In genomic region chr2:176486683-176487082, GRCm38 (mm10) we compare ENCODE assay signal across 6 mouse cellular contexts. TPM values are rescaled to one million over a fixed set of nuclear protein-coding genes. Genes with fewer than 3 reads are reported as not detected.
"Had no signal": no experiment of that assay in that cellular context is flagged by ENCODE, and none has a peak within 500 bp of the region (broad histone marks: within the 10 kb centered on the region; RNA-seq: fewer than 3 reads in every experiment).

Gene Gm14434 (minus strand): TSS chr2:176486783.

RNA-seq across cellular contexts. Expression of gene Gm14434, which starts in this region (rescaled TPM):
- total RNA-seq: layer of hippocampus, adult 8-10 months; layer of hippocampus, postnatal 14 days; left cerebral cortex, adult 18-20 months; left cerebral cortex, postnatal 10 days; left cerebral cortex, postnatal 4 days; monocyte, adult 5-6 weeks had no signal
